Mouse (Mus musculus) T-helper 2 cell (primary cell): Measurements from ENCODE around the gene B3galt4.
"Not testable (repeated sequence)": the region's sequence is repeated elsewhere in the genome, so short reads cannot be mapped to it uniquely, and the experiment has no call there.

Experiments
- in situ Hi-C: fragments of 300-600 bp; cut with MboI, MseI; formaldehyde crosslinking; loops from one replicate; pipeline ENCODE4 v1.15.1; 2025; ENCODE audit warnings: high pct_unique_total_duplicates

B3galt4 gene

DNA sequence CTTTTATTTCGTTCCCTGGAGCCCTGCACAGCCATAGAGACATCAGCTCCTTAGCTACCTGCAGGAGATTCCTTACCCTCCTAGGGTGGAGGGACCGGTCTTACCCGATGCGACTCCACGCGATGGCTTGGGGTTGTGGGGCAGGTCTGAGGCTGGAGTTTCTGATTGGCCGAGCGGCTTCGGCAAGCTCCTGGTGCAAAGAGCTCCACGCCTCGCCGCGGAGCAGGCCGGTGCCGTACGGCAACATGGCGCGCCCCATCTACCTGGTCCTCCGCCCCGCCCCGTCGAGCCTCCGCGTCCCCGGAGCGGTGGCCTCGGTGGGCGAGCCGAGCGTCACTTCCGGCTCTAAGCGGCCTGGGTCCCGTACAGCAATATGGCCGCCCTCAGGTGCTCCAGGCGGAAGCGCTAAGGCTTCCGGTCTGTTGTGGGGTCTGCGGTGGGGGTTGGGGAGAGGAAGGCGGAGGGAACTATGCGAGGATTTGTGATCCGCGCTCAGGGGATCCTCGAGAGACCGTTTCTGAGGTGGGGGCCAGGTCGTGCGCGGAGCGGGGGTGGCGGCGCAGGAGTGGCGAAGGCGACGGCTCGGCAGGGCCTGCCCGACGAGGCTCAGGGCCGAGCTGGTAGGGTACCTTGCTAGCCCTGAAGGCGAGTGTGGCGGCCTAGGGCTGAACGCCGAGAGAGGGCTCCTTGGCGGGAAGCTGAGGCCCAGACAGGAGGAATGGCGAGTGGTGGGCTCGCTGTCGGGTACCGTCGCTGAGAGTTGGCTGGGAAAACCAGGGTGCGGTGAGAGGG is 42.0 kb downstream of the B3galt4 start, which contains the start of gene Daxx:
TSS of gene Daxx (plus strand) at position 338 of the 792 bp plus-strand sequence.
- in situ Hi-C loops = no loop called here

DNA sequence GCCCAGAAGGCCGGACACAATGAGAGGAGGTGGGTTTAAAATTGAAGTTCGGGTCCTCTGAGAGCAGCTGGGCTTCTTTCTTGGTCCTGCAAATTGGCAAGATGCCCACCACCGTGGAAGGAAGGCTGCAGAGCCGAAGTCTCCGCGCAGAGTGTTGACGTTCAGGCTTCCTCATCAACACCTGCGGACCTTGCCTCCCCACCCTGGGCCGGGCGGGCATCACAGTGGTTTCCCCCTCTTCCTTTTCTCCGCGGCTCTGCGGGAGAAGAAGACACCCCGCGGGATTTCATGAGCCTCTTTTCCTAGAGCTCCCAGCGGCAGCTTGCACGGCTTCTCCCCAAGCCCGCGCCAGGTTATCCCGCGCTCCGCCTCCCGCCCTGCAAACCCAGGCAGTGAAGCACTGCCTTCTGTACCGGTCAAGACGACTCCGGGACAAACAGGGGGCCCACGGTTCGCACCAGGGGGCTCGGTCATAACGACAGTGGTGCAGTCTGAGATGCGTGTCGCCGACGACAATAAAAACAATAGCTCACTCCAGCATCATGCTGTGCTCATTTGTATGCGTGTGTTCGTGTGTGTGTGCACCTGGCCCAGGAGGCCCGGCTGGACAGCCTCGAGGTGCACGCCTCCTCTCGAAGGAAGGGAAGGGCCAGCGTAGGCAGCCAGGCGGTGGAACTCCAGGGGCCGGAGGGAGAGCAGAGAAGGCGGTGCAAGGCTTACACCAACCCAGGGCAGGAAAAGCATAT is 42.8 kb downstream of the B3galt4 start:
- in situ Hi-C loops = no loop called here

DNA sequence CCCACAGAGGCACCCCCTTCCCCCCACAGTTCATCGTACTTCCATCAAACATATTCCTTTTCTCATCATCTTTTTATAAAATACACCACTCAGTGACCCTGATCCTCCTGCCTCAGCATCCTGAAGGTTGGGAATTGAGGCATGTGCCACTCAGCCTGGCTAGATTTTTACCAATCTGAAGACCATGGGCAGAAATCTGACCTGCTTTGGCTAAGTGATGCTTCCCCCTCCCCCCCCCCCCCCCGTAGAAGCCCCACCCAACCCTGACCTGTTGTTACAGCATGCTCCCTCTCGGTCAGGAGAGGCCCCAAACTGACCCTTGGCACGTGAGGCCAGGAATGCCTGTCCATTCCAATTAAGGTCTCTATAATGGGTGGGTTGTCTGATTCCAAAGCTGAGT is 46.5 kb downstream of the B3galt4 start, which contains the start of gene Platr17:
TSS of gene Platr17 (plus strand) at position 301 of the 400 bp plus-strand sequence.
- in situ Hi-C loops = not testable (repeated sequence)

DNA sequence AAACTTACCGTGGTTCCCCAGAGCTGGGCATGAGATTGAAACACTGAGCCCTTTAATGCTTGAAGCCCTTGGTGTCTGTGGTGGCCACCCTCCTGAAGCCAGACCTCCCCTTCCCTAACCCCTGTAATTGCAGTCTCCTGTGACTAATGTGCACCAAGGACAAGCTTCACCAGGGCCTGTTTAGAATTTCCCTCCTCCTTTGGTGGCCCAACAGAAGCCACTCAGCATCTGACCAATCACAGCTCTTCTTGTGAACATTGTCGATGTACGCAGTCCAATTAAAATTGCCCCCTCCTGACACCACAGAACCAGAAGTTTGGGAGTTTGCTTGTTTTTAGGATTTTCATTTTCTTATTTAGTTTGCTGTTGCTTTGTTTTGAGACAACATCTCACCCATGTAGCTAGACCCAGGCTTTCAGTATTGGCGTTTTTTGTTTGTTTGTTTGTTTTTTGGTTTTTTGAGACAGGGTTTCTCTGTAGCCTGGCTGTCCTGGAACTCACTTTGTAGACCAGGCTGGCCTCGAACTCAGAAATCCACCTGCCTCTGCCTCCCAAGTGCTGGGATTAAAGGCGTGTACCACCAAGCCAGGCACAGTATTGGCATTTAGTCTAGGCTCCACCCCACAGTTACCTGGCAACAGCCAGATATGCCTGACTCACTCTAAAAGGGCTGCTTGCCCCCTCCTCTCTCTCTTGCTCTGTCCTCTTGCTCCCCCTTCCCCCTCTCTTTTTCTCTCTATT is 47.2 kb downstream of the B3galt4 start:
- in situ Hi-C loops = not testable (repeated sequence)

DNA sequence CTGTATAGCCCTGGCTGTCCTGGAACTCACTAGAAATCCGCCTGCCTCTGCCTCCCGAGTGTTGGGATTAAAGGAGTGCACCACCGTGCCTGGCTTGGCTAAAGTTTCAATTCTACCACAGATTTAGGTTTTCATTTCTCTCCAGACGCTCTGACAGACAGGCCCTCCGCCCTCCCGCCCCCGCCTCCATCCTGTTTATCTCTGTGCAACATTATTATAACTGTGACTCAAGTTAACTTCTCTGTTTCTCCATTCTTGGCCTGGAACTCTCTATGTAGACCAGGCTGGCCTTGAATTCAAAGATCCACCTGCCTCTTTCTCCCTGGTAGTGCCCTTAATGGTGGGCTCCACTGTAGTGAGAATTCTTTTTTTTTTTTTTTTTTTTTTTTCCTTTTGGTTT is 48.8 kb downstream of the B3galt4 start:
- in situ Hi-C loops = no loop called here

DNA sequence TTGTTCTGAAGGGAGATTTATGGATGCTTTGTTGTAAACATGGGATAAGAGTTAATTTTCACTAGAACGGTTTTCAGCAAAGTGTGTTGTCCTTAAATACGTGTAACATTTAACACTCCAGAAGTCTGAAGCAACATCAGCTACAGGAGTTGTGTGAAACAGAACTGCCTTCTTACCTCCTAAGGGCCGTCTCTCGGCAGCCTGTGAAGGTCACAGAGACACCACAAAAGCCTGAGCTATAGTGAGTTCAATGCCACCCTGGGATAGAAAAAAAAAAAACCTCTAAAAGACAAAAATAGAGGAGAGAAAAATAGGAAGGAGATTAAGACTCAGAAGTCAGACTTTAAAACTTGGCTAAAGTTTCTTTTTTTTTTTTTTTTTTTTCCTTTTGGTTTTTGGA is 49.2 kb downstream of the B3galt4 start:
- in situ Hi-C loops = no loop called here

DNA sequence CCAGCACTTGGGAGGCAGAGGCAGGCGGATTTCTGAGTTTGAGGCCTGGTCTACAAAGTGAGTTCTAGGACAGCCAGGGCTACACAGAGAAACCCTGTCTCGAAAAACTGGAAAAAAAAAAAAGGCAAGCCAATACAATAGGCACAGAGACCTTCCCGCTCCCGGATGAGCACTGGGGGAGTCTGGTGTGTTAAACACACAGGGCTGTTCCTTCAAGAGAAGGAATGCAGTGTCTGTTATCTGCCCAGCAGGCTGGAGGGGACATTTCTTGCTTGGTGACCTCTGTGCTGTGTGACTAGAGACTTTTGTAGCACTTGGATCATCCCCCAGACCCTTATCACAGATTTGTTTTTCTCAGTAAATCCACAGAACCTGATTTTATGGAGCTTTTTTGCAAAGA is 49.6 kb downstream of the B3galt4 start:
- in situ Hi-C loops = no loop called here

DNA sequence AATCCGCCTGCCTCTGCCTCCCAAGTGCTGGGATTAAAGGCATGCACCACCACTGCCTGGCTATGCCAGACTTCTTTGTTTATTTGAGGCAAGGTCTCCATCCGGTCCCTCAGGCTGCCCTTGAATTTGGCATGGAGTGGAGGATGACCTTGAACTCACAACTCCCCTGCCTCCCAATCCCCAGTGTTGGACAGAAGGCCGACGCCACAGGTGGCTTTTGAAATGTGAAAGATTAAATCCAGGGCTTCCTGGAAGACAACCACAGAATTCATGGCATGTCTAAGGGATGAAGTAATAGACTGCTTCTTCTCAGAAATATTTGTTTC is 50.3 kb downstream of the B3galt4 start:
- in situ Hi-C loops = no loop called here

DNA sequence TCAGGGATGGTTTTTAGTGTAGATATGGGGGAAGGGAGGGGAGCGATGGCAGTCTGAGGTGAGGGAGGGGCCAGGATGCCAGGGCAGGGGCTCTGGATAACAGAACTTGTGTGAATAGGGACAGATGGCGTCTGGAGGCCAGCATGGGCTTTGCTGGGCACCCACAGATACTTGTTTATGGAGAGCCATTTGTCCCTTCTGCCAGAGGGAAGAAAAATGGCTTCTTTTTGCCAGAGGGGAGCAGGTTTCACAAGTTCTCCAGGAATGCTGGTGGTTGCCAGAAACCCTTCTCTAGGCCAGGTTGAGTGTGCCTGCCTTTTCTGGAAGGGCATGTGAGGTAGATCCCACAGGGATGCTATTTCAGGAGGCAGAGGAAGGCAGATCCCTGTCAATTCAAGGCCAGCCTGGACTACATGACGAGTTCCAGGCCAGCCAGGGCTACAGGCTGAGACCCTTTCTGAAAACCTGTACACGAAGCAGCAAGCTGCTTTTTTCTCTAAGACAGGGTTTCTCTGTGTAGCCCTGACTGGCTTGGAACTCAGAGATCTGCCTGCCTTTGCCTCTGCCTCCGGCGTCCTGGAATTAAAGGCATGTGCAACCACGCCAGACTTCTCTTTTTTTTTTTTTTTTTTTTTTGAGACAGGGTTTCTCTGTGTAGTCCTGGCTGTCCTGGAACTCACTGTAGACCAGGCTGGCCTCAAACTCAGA is 50.9 kb downstream of the B3galt4 start:
- in situ Hi-C loops = no loop called here
